Mouse (Mus musculus): ENCODE results near the gene Ptpn1. TPM values are rescaled to one million over a fixed set of nuclear protein-coding genes. Genes with fewer than 3 reads are reported as not detected.

Gene Ptpn1
- polyA plus RNA-seq, 1 experiment: 1.9 TPM

- Histone ChIP-seq H3K4me3 (replicated peaks) (no peak overlapping the region), H3K9me3 (ENCODE audit: control insufficient read depth, low read length) (no peaks in the 10 kb centered on the region), H3K4me1 (ENCODE audit: control insufficient read depth) (no peaks in the 10 kb centered on the region; the same call in 1 of the 2 replicates), H3K36me3 (ENCODE audit: control insufficient read depth) (no peaks in the 10 kb centered on the region; the same call in 1 of the 2 replicates), H3K27me3 (ENCODE audit: control insufficient read depth) (no peaks in the 10 kb centered on the region)
- TF ChIP-seq TAL1 (IDR thresholded peaks at IDR 0.05; ENCODE audit: low read length) (no peak), GATA1 (IDR thresholded peaks at IDR 0.05; ENCODE audit: low read length) (no peak)
Measured at GRCm38 (mm10) chr2:168002884-168003283, 71.0 kb downstream of the Ptpn1 start.

GRCm38 (mm10) chr2:168003431-168003830, 71.6 kb downstream of the Ptpn1 start:
- TF ChIP-seq TAL1 (IDR thresholded peaks at IDR 0.05; ENCODE audit: low read length): no peak
- no peaks in the 10 kb centered on the region; the same call in 1 of the 2 replicates for H3K36me3 ChIP-seq (ENCODE audit: control insufficient read depth)
- H3K9me3 ChIP-seq (ENCODE audit: control insufficient read depth, low read length): no peaks in the 10 kb centered on the region
- H3K4me1 ChIP-seq (ENCODE audit: control insufficient read depth): no peaks in the 10 kb centered on the region; the same call in 1 of the 2 replicates
- H3K4me3 ChIP-seq (replicated peaks): no peak overlapping the region
- H3K27me3 ChIP-seq (ENCODE audit: control insufficient read depth): no peaks in the 10 kb centered on the region

- Histone ChIP-seq H3K4me3 (replicated peaks) (no peak overlapping the region), H3K36me3 (ENCODE audit: control insufficient read depth) (no peaks in the 10 kb centered on the region; the same call in 1 of the 2 replicates), H3K9me3 (ENCODE audit: control insufficient read depth, low read length) (no peaks in the 10 kb centered on the region), H3K27me3 (ENCODE audit: control insufficient read depth) (no peaks in the 10 kb centered on the region), H3K4me1 (ENCODE audit: control insufficient read depth) (no peaks in the 10 kb centered on the region; the same call in 1 of the 2 replicates)
- TF ChIP-seq GATA1 (IDR thresholded peaks at IDR 0.05; ENCODE audit: low read length): no peak
- no peak for TF ChIP-seq TAL1 (IDR thresholded peaks at IDR 0.05; ENCODE audit: low read length)
Measured at GRCm38 (mm10) chr2:168004369-168004768, 72.5 kb downstream of the Ptpn1 start.

GRCm38 (mm10) chr2:168005005-168005404, 73.1 kb downstream of the Ptpn1 start:
- no peak for TF ChIP-seq TAL1 (IDR thresholded peaks at IDR 0.05; ENCODE audit: low read length)
- TF ChIP-seq GATA1 (IDR thresholded peaks at IDR 0.05; ENCODE audit: low read length): no peak
- H3K9me3 ChIP-seq (ENCODE audit: control insufficient read depth, low read length): no peaks in the 10 kb centered on the region
- no peak overlapping the region for H3K4me3 ChIP-seq (replicated peaks)
- H3K4me1 ChIP-seq (ENCODE audit: control insufficient read depth): no peaks in the 10 kb centered on the region; the same call in 1 of the 2 replicates
- no peaks in the 10 kb centered on the region for H3K27me3 ChIP-seq (ENCODE audit: control insufficient read depth)
- no peaks in the 10 kb centered on the region; the same call in 1 of the 2 replicates for H3K36me3 ChIP-seq (ENCODE audit: control insufficient read depth)

GRCm38 (mm10) chr2:168005616-168006015, 73.8 kb downstream of the Ptpn1 start:
- no peaks in the 10 kb centered on the region; the same call in 1 of the 2 replicates for H3K4me1 ChIP-seq (ENCODE audit: control insufficient read depth)
- TF ChIP-seq TAL1 (IDR thresholded peaks at IDR 0.05; ENCODE audit: low read length) (no peak), GATA1 (IDR thresholded peaks at IDR 0.05; ENCODE audit: low read length) (no peak)
- no peaks in the 10 kb centered on the region for H3K36me3 ChIP-seq (ENCODE audit: control insufficient read depth)
- no peaks in the 10 kb centered on the region for H3K27me3 ChIP-seq (ENCODE audit: control insufficient read depth)
- H3K9me3 ChIP-seq (ENCODE audit: control insufficient read depth, low read length): no peaks in the 10 kb centered on the region
- no peak overlapping the region for H3K4me3 ChIP-seq (replicated peaks)

- no peaks in the 10 kb centered on the region; the same call in 1 of the 2 replicates for H3K4me1 ChIP-seq (ENCODE audit: control insufficient read depth)
- no peak for TF ChIP-seq TAL1 (IDR thresholded peaks at IDR 0.05; ENCODE audit: low read length)
- no peak for TF ChIP-seq GATA1 (IDR thresholded peaks at IDR 0.05; ENCODE audit: low read length)
- no peaks in the 10 kb centered on the region for H3K27me3 ChIP-seq (ENCODE audit: control insufficient read depth)
- no peak overlapping the region for H3K4me3 ChIP-seq (replicated peaks)
- no peaks in the 10 kb centered on the region for H3K36me3 ChIP-seq (ENCODE audit: control insufficient read depth)
- H3K9me3 ChIP-seq (ENCODE audit: control insufficient read depth, low read length): no peaks in the 10 kb centered on the region
Measured at GRCm38 (mm10) chr2:168006489-168006888, 74.6 kb downstream of the Ptpn1 start.

GRCm38 (mm10) chr2:168008132-168008531, 76.3 kb downstream of the Ptpn1 start:
- Histone ChIP-seq H3K4me1 (ENCODE audit: control insufficient read depth) (no peaks in the 10 kb centered on the region; the same call in 1 of the 2 replicates), H3K4me3 (replicated peaks) (no peak overlapping the region), H3K36me3 (ENCODE audit: control insufficient read depth) (no peaks in the 10 kb centered on the region), H3K9me3 (ENCODE audit: control insufficient read depth, low read length) (no peaks in the 10 kb centered on the region), H3K27me3 (ENCODE audit: control insufficient read depth) (no peaks in the 10 kb centered on the region)
- TF ChIP-seq GATA1 (IDR thresholded peaks at IDR 0.05; ENCODE audit: low read length): no peak
- no peak for TF ChIP-seq TAL1 (IDR thresholded peaks at IDR 0.05; ENCODE audit: low read length)

GRCm38 (mm10) chr2:168009936-168010668, 78.2 kb downstream of the Ptpn1 start, which contains the start of gene Ripor3:
Gene Ripor3 (minus strand): TSS chr2:168010618.
- no peak for TF ChIP-seq TAL1 (IDR thresholded peaks at IDR 0.05; ENCODE audit: low read length)
- no peak for TF ChIP-seq GATA1 (IDR thresholded peaks at IDR 0.05; ENCODE audit: low read length)
- H3K9me3 ChIP-seq (ENCODE audit: control insufficient read depth, low read length): no peaks in the 10 kb centered on the region
- no peaks in the 10 kb centered on the region for H3K36me3 ChIP-seq (ENCODE audit: control insufficient read depth)
- no peak within 1 kb of the TSS for H3K4me3 ChIP-seq (replicated peaks)
- H3K4me1 ChIP-seq (ENCODE audit: control insufficient read depth): no peaks in the 10 kb centered on the region; the same call in none of the 2 replicates
- H3K27me3 ChIP-seq (ENCODE audit: control insufficient read depth): no peaks in the 10 kb centered on the region

GRCm38 (mm10) chr2:168010893-168011292, 79.0 kb downstream of the Ptpn1 start:
- TF ChIP-seq TAL1 (IDR thresholded peaks at IDR 0.05; ENCODE audit: low read length) (no peak), GATA1 (IDR thresholded peaks at IDR 0.05; ENCODE audit: low read length) (no peak)
- Histone ChIP-seq H3K9me3 (ENCODE audit: control insufficient read depth, low read length) (no peaks in the 10 kb centered on the region), H3K36me3 (ENCODE audit: control insufficient read depth) (no peaks in the 10 kb centered on the region), H3K27me3 (ENCODE audit: control insufficient read depth) (no peaks in the 10 kb centered on the region), H3K4me1 (ENCODE audit: control insufficient read depth) (no peaks in the 10 kb centered on the region; the same call in 1 of the 2 replicates), H3K4me3 (replicated peaks) (no peak overlapping the region)
